Mouse (Mus musculus) forebrain, embryonic 12.5 days (tissue): ENCODE measurements around the gene Dda1. TPM values are rescaled to one million over a fixed set of nuclear protein-coding genes. Genes with fewer than 3 reads are reported as not detected.

Experiments
- ATAC-seq: fragments of 200-750 bp; cut with Nextera tagmentation; 2 replicates; pipeline ENCODE4 v1.8.0; 2017; ENCODE audit warnings: moderate TSS enrichment; ENCODE audit not compliant: low FRiP score
- H3K27ac ChIP-seq: fragments of 300-500 bp; sonication (generic); 2 replicates; pipeline ENCODE4 v1.5.1; 2016; ENCODE audit warnings: mild to moderate bottlenecking
- H3K27me3 ChIP-seq: fragments of 300-500 bp; sonication (generic); 2 replicates; pipeline ENCODE4 v1.6.1; 2016; ENCODE audit warnings: mild to moderate bottlenecking
- H3K36me3 ChIP-seq: fragments of 300-500 bp; sonication (generic); replicated peaks from 2 replicates; pipeline ENCODE4 v1.6.1; 2016; ENCODE audit warnings: mild to moderate bottlenecking
- H3K4me1 ChIP-seq: fragments of 300-500 bp; sonication (generic); 2 replicates; pipeline ENCODE4 v1.6.1; 2016
- H3K4me2 ChIP-seq: fragments of 300-500 bp; sonication (generic); 2 replicates; pipeline ENCODE4 v1.6.1; 2016; ENCODE audit warnings: mild to moderate bottlenecking, moderate library complexity
- H3K4me3 ChIP-seq: fragments of 300-500 bp; sonication (generic); replicated peaks from 2 replicates; pipeline ENCODE4 v1.5.1; 2016; ENCODE audit warnings: mild to moderate bottlenecking
- H3K9ac ChIP-seq: fragments of 300-500 bp; sonication (generic); 2 replicates; pipeline ENCODE4 v1.6.1; 2016; ENCODE audit warnings: mild to moderate bottlenecking
- H3K9me3 ChIP-seq: fragments of 300-500 bp; sonication (generic); 2 replicates; pipeline ENCODE4 v1.6.1; 2016
- WGBS: fragments of 180-500 bp; shearing (Covaris S2); methylation state at CpG from one replicate; pipeline ENCODE4 v1.1.7; 2016; 5-methylcytosine and 5-hydroxymethylcytosine counted together
- polyA plus RNA-seq: library from polyadenylated mRNA; unstranded; fragments of >200 nt; fragmentation: Nextera tagmentation; extraction: Ambion mirVana; gene quantifications from 2 replicates; pipeline ENCODE4 v1.2.1, GENCODE M21; 2016

Dda1 gene
- polyA plus RNA-seq, 1 experiment from 2014 or later, result 146 TPM

GRCm38 (mm10) chr8:71525226-71526050 lies 56.4 kb downstream of the Dda1 start, which contains the start of gene Ccdc194:
Ccdc194 (minus strand) TSS chr8:71525711.
- peaks cover 20% of the 10 kb centered on the region for H3K4me1 ChIP-seq
- no peaks in the 10 kb centered on the region for H3K9me3 ChIP-seq
- H3K36me3 ChIP-seq, result no peaks in the 10 kb centered on the region
- 4% methylated on average over 46 of the region's 46 CpGs for WGBS
- no peak within 1 kb of the TSS for H3K27ac ChIP-seq
- peak within 1 kb of the TSS; percentile 25; the same call in 1 of the 2 replicates for H3K9ac ChIP-seq
- no peak for ATAC-seq
- H3K4me2 ChIP-seq, result peak within 1 kb of the TSS; percentile 31
- peak within 1 kb of the TSS; percentile 14 for H3K4me3 ChIP-seq
- peaks cover 68% of the 10 kb centered on the region for H3K27me3 ChIP-seq

Other genes starting within 250 kb of the Dda1 start
- gene Myo9b, start 196.5 kb upstream of the Dda1 start, polyA plus RNA-seq, result 26.4 and 28.3 TPM in 2 replicates
- 52.4 and 58.4 TPM in 2 replicates for gene Haus8, start 196.3 kb upstream of the Dda1 start, polyA plus RNA-seq
- gene Use1, start 102.4 kb upstream of the Dda1 start, polyA plus RNA-seq, result 76.7 and 77.1 TPM in 2 replicates
- gene Ocel1, start 97.9 kb upstream of the Dda1 start, polyA plus RNA-seq, result 3.2 and 4.4 TPM in 2 replicates
- gene Nr2f6, start 87.2 kb upstream of the Dda1 start, polyA plus RNA-seq, result 31.5 and 35.3 TPM in 2 replicates
- gene Ushbp1, start 73.4 kb upstream of the Dda1 start, polyA plus RNA-seq, result 3.2 and 4.6 TPM in 2 replicates
- gene Babam1, start 72.3 kb upstream of the Dda1 start, polyA plus RNA-seq, result 89.4 and 110 TPM in 2 replicates
- gene Ankle1, start 63.2 kb upstream of the Dda1 start, polyA plus RNA-seq, result 34.2 and 38.0 TPM in 2 replicates
- 99.3 and 99.8 TPM in 2 replicates for gene Abhd8, start 5.5 kb upstream of the Dda1 start, polyA plus RNA-seq
- gene Mrpl34, start 4.2 kb upstream of the Dda1 start, polyA plus RNA-seq, result 207 and 219 TPM in 2 replicates
- 11.1 and 13.4 TPM in 2 replicates for gene Ano8, start 16.8 kb downstream of the Dda1 start, polyA plus RNA-seq
- gene Gtpbp3, start 18.9 kb downstream of the Dda1 start, polyA plus RNA-seq, result 12.6 and 15.1 TPM in 2 replicates
- gene Plvap, start 42.6 kb downstream of the Dda1 start, polyA plus RNA-seq, result 27.6 and 30.2 TPM in 2 replicates
- 0.20 and 0.21 TPM in 2 replicates for gene Ccdc194, start 56.5 kb downstream of the Dda1 start, polyA plus RNA-seq
- gene Bst2, start 68.3 kb downstream of the Dda1 start, polyA plus RNA-seq, result 8.4 and 8.5 TPM in 2 replicates
- 48.1 and 52.1 TPM in 2 replicates for gene Mvb12a, start 73.7 kb downstream of the Dda1 start, polyA plus RNA-seq
- 0.19 TPM in 1 of 2 replicates, not detected in the other for gene Tmem221, start 89.7 kb downstream of the Dda1 start, polyA plus RNA-seq
- gene Nxnl1, start 97.4 kb downstream of the Dda1 start, polyA plus RNA-seq, result not detected in 2 replicates
- gene Slc27a1, start 99.7 kb downstream of the Dda1 start, polyA plus RNA-seq, result 44.6 and 45.2 TPM in 2 replicates
- gene Pgls, start 123.0 kb downstream of the Dda1 start, polyA plus RNA-seq, result 199 and 208 TPM in 2 replicates
- gene Fam129c, start 128.4 kb downstream of the Dda1 start, polyA plus RNA-seq, result 4.3 and 5.6 TPM in 2 replicates
- 42.7 TPM in 2 replicates for gene Colgalt1, start 141.8 kb downstream of the Dda1 start, polyA plus RNA-seq
- 13.7 and 16.0 TPM in 2 replicates for gene Unc13a, start 202.6 kb downstream of the Dda1 start, polyA plus RNA-seq
- gene Jak3, start 207.1 kb downstream of the Dda1 start, polyA plus RNA-seq, result 2.5 and 2.9 TPM in 2 replicates
- gene Insl3, start 220.0 kb downstream of the Dda1 start, polyA plus RNA-seq, result not detected in 2 replicates
- gene B3gnt3, start 232.6 kb downstream of the Dda1 start, polyA plus RNA-seq, result 0.36 and 0.72 TPM in 2 replicates